Mouse (Mus musculus): ENCODE measurements at regions not wholly inside any gene's neighbourhood (a gene's known extent, or its start where the extent isn't known, plus 50 kb on each side); places are given as distances from the start of the nearest gene placed in this dataset.

- DNase-seq (ENCODE audit: low read depth, low spot score), result peak; percentile 23
- Histone ChIP-seq H3K27ac (ENCODE audit: control insufficient read depth, low read depth, low read length) (no peak overlapping the region), H3K9me3 (replicated peaks; ENCODE audit: insufficient read depth, low read length) (no peaks in the 10 kb centered on the region), H3K4me1 (ENCODE audit: control insufficient read depth in 1 of 2, insufficient read depth in 2 of 2, low read length in 2 of 2) (peaks cover 4 to 9% of the 10 kb centered on the region in 2 experiments; a peak in 3 of 4 replicates), H3K4me3 (ENCODE audit: control insufficient read depth in 1 of 2, insufficient read depth in 1 of 2, low read depth in 2 of 2, low read length in 2 of 2) (no peak overlapping the region), H3K79me2 (ENCODE audit: control insufficient read depth, insufficient read depth, low read length, poor library complexity) (no peaks in the 10 kb centered on the region), H3K27me3 (ENCODE audit: control insufficient read depth in 1 of 2, insufficient read depth in 2 of 2, low read length in 2 of 2) (no peaks in the 10 kb centered on the region), H3K9ac (ENCODE audit: control insufficient read depth, low read depth, low read length, poor library complexity, severe bottlenecking) (no peak overlapping the region), H3K36me3 (ENCODE audit: control insufficient read depth in 1 of 2, insufficient read depth in 2 of 2, low read length in 2 of 2) (peaks cover 0 to 9% of the 10 kb centered on the region in 2 experiments; a peak in 2 of 4 replicates)
- TF ChIP-seq CTCF (IDR thresholded peaks at IDR 0.05 in 2 of 3, conservative IDR thresholded peaks at IDR 0.05 in 1 of 3; ENCODE audit: control insufficient read depth in 1 of 3, insufficient read depth in 1 of 3, low read depth in 2 of 3, low read length in 3 of 3, poor library complexity in 1 of 3, severe bottlenecking in 1 of 3), result no peak
- no peak for TF ChIP-seq MYB (IDR thresholded peaks at IDR 0.05; ENCODE audit: low read depth, low read length)
Measured at GRCm38 (mm10) chr2:61965916-61966315, 80.3 kb upstream of the Slc4a10 start.

DNA sequence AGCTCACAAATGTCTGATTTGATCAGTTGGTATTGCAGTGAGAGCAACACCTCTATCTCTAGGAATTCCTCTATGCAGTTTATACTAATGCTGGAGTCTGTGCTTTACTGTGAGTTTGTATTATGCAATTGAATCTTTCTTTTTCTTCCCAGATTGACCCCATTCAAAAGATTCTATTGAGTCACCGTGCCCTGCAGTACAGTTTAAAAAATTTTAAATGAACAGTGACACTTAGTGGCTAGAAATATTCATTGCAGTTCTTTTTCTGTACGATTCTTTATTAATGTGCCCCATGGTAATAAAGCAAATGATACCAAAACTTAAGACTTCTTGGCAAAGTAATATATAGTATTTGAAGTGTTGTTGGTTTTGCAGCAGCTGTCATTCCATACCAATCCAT, 78.5 kb upstream of the Slc4a10 start:
- H3K36me3 ChIP-seq (ENCODE audit: control insufficient read depth in 1 of 2, insufficient read depth in 2 of 2, low read length in 2 of 2), result peaks cover 0 to 9% of the 10 kb centered on the region in 2 experiments; a peak in 2 of 4 replicates
- H3K27ac ChIP-seq (ENCODE audit: control insufficient read depth, low read depth, low read length), result no peak overlapping the region
- DNase-seq (ENCODE audit: low read depth, low spot score), result peak; percentile 51
- no peaks in the 10 kb centered on the region for H3K9me3 ChIP-seq (replicated peaks; ENCODE audit: insufficient read depth, low read length)
- H3K4me3 ChIP-seq (ENCODE audit: control insufficient read depth in 1 of 2, insufficient read depth in 1 of 2, low read depth in 2 of 2, low read length in 2 of 2), result no peak overlapping the region
- no peaks in the 10 kb centered on the region for H3K79me2 ChIP-seq (ENCODE audit: control insufficient read depth, insufficient read depth, low read length, poor library complexity)
- no peak for TF ChIP-seq CHD2 (IDR thresholded peaks at IDR 0.05; ENCODE audit: low read length)
- TF ChIP-seq ZMIZ1 (IDR thresholded peaks at IDR 0.05; ENCODE audit: low read depth, low read length), result no peak
- TF ChIP-seq POLR2AphosphoS5 (IDR thresholded peaks at IDR 0.05; ENCODE audit: borderline replicate concordance, low read depth, low read length), result no peak
- TF ChIP-seq MEF2A (IDR thresholded peaks at IDR 0.05; ENCODE audit: extremely low read depth, insufficient replicate concordance, low read depth, low read length, poor library complexity, severe bottlenecking), result no peak
- TF ChIP-seq SMC3 (IDR thresholded peaks at IDR 0.05; ENCODE audit: low read depth, low read length), result peak; percentile 74
- no peak for TF ChIP-seq MYB (IDR thresholded peaks at IDR 0.05; ENCODE audit: low read depth, low read length)
- TF ChIP-seq EP300 (IDR thresholded peaks at IDR 0.05; ENCODE audit: low read depth in 1 of 2, low read length in 2 of 2), result no peak
- TF ChIP-seq E2F4 (IDR thresholded peaks at IDR 0.05; ENCODE audit: borderline replicate concordance, low read depth, low read length), result no peak
- no peak for TF ChIP-seq MYC (IDR thresholded peaks at IDR 0.05; ENCODE audit: low read depth, low read length)
- peak; percentile 79 for TF ChIP-seq ZC3H11A (IDR thresholded peaks at IDR 0.05; ENCODE audit: low read depth, low read length)
- no peak for TF ChIP-seq HCFC1 (IDR thresholded peaks at IDR 0.05; ENCODE audit: low read depth, low read length)
- no peak for TF ChIP-seq CHD1 (IDR thresholded peaks at IDR 0.05; ENCODE audit: low read depth, low read length)
- TF ChIP-seq JUND (IDR thresholded peaks at IDR 0.05; ENCODE audit: low read depth, low read length), result no peak
- TF ChIP-seq USF1 (IDR thresholded peaks at IDR 0.05; ENCODE audit: low read depth, low read length), result no peak
- TF ChIP-seq RAD21 (IDR thresholded peaks at IDR 0.05; ENCODE audit: low read depth, low read length), result peak; percentile 86
- TF ChIP-seq ETS1 (IDR thresholded peaks at IDR 0.05; ENCODE audit: low read depth, low read length), result no peak
- TF ChIP-seq GABPA (IDR thresholded peaks at IDR 0.05; ENCODE audit: low read depth, low read length), result no peak
- TF ChIP-seq MXI1 (IDR thresholded peaks at IDR 0.05; ENCODE audit: low read depth, low read length), result no peak
- TF ChIP-seq BHLHE40 (IDR thresholded peaks at IDR 0.05; ENCODE audit: borderline replicate concordance, low read depth, low read length), result no peak
- TF ChIP-seq CTCF (IDR thresholded peaks at IDR 0.05 in 2 of 3, conservative IDR thresholded peaks at IDR 0.05 in 1 of 3; ENCODE audit: control insufficient read depth in 1 of 3, insufficient read depth in 1 of 3, low read depth in 2 of 3, low read length in 3 of 3, poor library complexity in 1 of 3, severe bottlenecking in 1 of 3), result peak; percentile 18 to 76 (median 26); a peak in 5 of 6 replicates
- no peak for TF ChIP-seq TAL1 (IDR thresholded peaks at IDR 0.05; ENCODE audit: low read length)
- TF ChIP-seq RCOR1 (IDR thresholded peaks at IDR 0.05; ENCODE audit: low read depth, low read length), result no peak
- no peak for TF ChIP-seq MAX (IDR thresholded peaks at IDR 0.05; ENCODE audit: low read length)
- H3K9ac ChIP-seq (ENCODE audit: control insufficient read depth, low read depth, low read length, poor library complexity, severe bottlenecking), result no peak overlapping the region
- peaks cover 4 to 9% of the 10 kb centered on the region in 2 experiments; a peak in 3 of 4 replicates for H3K4me1 ChIP-seq (ENCODE audit: control insufficient read depth in 1 of 2, insufficient read depth in 2 of 2, low read length in 2 of 2)
- H3K27me3 ChIP-seq (ENCODE audit: control insufficient read depth in 1 of 2, insufficient read depth in 2 of 2, low read length in 2 of 2), result no peaks in the 10 kb centered on the region

Data from MEL (cell line).